Mouse (Mus musculus): ENCODE data around the gene Slc45a1. TPM values are rescaled to one million over a fixed set of nuclear protein-coding genes. Genes with fewer than 3 reads are reported as not detected.

Gene Slc45a1
- polyA plus RNA-seq, 1 experiment: not detected

DNA sequence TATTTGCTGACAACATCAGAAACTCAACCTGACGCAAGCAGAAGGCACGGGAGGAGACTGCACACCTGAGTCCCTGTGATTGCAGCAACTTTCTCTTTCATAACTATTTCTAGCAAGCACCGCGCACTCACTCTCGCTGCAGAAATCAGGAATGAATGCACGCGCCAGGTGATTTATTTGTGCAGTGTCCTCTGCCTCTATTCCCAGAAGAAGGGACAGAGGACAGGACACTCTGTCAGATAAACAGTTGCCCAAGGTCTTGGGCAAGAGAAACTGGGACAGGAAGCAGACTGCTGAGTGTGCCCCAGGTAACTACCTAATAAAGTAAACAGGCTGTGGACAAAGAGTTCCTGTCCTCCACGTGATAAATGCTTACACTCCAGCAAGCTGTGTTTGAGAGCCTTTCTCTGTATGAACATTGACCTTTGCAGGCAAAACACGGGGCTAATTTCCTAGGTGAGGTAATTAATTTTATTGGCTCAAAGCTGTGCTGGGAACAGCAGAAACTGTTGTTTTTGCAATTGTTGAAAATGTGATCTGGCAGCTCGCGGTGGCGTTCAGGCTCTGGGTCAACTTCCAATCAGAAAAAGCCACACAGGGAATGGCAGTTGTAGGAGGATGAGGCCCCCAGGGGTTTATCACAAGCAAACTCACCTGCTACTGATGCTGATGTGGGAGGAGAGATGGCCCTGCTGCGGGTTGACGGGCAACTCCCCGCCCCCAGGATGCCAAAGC lies 33.2 kb upstream of the Slc45a1 start:
- no peaks in the 10 kb centered on the region for H3K36me3 ChIP-seq (replicated peaks; ENCODE audit: low read length)
- no peaks in the 10 kb centered on the region for H3K4me1 ChIP-seq
- H3K4me3 ChIP-seq (replicated peaks): no peak overlapping the region
- TF ChIP-seq FLI1 (IDR thresholded peaks at IDR 0.05; ENCODE audit: low read length) (no peak), GATA1 (IDR thresholded peaks at IDR 0.05; ENCODE audit: borderline replicate concordance, low read length) (no peak)
- H3K9me3 ChIP-seq: peaks cover 17% of the 10 kb centered on the region
- H3K27me3 ChIP-seq (replicated peaks): peaks cover 45% of the 10 kb centered on the region

DNA sequence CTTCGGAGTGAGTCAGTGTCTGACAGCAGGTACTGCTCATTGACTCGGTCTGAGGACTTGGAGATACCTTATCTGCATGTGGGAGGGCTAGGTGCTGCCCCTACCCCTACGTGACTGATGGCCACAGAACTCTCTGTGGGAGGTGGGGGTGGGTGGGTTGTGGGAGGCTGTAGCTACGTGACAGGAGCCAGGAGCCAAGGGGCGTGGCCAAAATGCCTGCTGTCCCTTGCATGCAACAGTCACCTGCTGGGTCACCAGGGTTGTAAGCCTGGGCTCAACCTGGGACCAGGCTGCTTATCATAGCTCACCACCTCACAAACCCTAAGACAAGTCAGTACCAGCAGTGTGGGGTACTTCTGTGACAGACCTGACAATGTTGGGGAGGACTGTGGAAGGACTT lies 28.4 kb upstream of the Slc45a1 start:
- no peak overlapping the region for H3K4me3 ChIP-seq (replicated peaks)
- H3K36me3 ChIP-seq (replicated peaks; ENCODE audit: low read length): no peaks in the 10 kb centered on the region
- H3K9me3 ChIP-seq: peaks cover 32% of the 10 kb centered on the region
- peaks cover 42% of the 10 kb centered on the region for H3K27me3 ChIP-seq (replicated peaks)
- H3K4me1 ChIP-seq: no peaks in the 10 kb centered on the region
- TF ChIP-seq GATA1 (IDR thresholded peaks at IDR 0.05; ENCODE audit: borderline replicate concordance, low read length) (no peak), FLI1 (IDR thresholded peaks at IDR 0.05; ENCODE audit: low read length) (no peak)

DNA sequence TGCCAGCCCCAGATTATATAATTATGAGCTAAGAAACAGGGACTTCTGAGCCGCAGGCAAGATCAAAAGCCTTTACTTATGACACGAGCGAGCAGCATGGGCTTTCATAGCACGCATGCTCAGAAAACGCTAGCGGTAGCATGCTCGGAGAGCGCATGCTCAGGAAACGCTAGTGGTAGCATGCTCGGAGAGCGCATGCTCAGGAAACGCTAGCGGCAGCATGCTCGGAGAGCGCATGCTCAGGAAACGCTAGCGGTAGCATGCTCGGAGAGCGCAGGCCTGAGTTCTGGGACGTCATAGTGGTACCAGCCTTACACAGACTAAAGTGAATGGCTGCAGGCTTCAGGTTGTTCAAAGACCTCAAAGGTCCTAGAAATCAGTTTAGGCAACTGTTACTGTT lies 26.8 kb upstream of the Slc45a1 start:
- Histone ChIP-seq H3K4me1 (no peaks in the 10 kb centered on the region), H3K27me3 (replicated peaks) (peaks cover 41% of the 10 kb centered on the region), H3K9me3 (peaks cover 37% of the 10 kb centered on the region), H3K36me3 (replicated peaks; ENCODE audit: low read length) (no peaks in the 10 kb centered on the region), H3K4me3 (replicated peaks) (no peak overlapping the region)
- TF ChIP-seq GATA1 (IDR thresholded peaks at IDR 0.05; ENCODE audit: borderline replicate concordance, low read length) (no peak), FLI1 (IDR thresholded peaks at IDR 0.05; ENCODE audit: low read length) (no peak)

DNA sequence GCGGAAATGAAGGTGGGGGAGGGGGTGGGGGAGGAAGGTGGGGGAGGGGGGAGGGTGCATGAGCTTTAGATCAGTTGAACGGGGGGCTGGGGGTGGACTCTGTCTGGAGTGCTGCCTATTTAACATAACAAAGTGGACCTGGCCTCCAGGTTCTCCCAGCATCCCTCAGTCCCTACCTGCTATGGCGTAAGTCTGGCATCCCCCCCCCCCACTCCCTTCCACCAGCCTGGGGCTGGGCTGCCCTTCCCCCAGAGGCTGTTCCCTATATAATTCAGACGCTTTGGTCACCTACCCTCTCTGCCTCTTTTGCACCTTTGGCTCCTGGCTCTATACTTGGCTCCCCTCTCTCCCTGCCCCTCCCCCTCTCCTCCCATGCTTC lies 25.9 kb upstream of the Slc45a1 start:
- H3K4me3 ChIP-seq (replicated peaks): no peak overlapping the region
- H3K36me3 ChIP-seq (replicated peaks; ENCODE audit: low read length): no peaks in the 10 kb centered on the region
- H3K9me3 ChIP-seq: peaks cover 37% of the 10 kb centered on the region
- peaks cover 50% of the 10 kb centered on the region for H3K27me3 ChIP-seq (replicated peaks)
- TF ChIP-seq GATA1 (IDR thresholded peaks at IDR 0.05; ENCODE audit: borderline replicate concordance, low read length) (no peak), FLI1 (IDR thresholded peaks at IDR 0.05; ENCODE audit: low read length) (no peak)
- no peaks in the 10 kb centered on the region; the same call in 1 of the 2 replicates for H3K4me1 ChIP-seq

DNA sequence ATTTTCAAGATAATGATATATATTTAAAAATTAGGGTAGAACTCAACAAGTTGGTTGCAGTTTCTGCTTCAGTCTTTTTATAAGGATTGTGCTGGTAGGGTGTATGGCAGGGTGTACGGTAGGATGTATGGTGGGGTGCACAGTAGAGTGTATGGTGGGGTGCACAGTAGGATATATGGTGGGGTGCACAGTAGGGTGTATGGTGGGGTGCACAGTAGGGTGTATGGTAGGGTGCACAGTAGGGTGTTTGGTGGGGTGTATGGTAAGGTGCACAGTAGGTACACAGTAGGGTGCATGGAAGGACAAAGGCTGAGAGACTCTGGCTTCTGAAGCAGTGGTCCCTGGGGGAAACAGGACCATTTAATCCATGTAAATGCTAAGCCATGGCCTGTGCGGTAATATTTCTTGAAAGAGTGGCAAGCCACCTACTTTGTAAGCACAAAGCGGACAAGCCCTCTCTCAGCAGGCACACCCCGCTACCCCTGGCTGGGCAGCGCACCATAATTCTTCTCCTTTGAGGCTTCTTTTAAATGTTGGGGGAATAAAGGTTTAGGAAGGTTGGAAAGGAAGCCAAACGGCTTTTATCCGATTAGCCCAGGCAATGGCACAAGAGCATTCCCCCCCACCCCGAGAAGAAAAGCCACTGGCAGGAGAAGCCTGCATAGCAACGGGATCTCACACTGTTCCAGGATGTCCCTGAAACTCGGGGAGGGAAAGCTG lies 25.3 kb upstream of the Slc45a1 start:
- Histone ChIP-seq H3K4me1 (no peaks in the 10 kb centered on the region; the same call in 1 of the 2 replicates), H3K27me3 (replicated peaks) (peaks cover 55% of the 10 kb centered on the region), H3K9me3 (peaks cover 37% of the 10 kb centered on the region), H3K36me3 (replicated peaks; ENCODE audit: low read length) (no peaks in the 10 kb centered on the region), H3K4me3 (replicated peaks) (no peak overlapping the region)
- TF ChIP-seq FLI1 (IDR thresholded peaks at IDR 0.05; ENCODE audit: low read length) (no peak), GATA1 (IDR thresholded peaks at IDR 0.05; ENCODE audit: borderline replicate concordance, low read length) (no peak)

DNA sequence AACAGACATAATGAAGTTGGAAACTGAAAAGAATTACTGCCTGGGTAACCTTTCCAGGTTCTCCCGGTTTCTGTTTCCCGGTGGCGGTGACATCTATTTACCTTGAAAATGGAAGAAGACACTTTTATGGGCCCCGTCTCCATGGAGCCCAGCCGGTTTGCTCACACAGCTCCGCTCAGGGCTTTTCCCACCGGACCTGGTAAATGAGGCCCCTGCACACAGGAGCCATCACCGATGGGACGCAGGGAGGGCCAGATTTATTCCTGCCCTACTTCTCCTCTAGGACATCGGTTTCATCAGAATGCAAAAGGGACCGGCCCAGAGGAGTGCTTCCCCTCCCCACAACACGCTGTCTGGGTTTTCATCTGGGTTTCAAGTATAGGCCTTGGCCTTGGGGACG lies 24.1 kb upstream of the Slc45a1 start:
- no peaks in the 10 kb centered on the region for H3K36me3 ChIP-seq (replicated peaks; ENCODE audit: low read length)
- no peak overlapping the region for H3K4me3 ChIP-seq (replicated peaks)
- no peak for TF ChIP-seq GATA1 (IDR thresholded peaks at IDR 0.05; ENCODE audit: borderline replicate concordance, low read length)
- TF ChIP-seq FLI1 (IDR thresholded peaks at IDR 0.05; ENCODE audit: low read length): no peak
- H3K9me3 ChIP-seq: peaks cover 28% of the 10 kb centered on the region
- H3K27me3 ChIP-seq (replicated peaks): peaks cover 51% of the 10 kb centered on the region
- no peaks in the 10 kb centered on the region; the same call in 1 of the 2 replicates for H3K4me1 ChIP-seq

DNA sequence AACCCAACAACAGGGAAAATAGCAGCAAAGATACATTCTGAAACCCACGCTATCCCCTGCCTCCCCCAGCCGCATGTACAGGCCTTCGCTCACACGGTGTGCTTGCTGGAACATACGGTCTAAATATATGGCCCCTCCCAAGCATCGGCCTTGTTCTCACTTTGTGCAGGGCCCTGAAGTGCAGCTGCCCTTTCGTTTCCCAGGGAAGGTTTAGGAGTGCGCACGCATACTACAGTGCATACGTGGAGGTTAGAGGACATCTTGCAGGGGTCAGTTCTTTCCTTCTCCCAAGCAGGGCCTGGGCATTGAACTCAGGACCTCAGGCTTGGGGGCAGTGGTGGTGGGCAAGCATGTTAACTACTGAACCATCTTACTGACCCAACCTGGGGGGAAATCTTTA lies 23.3 kb upstream of the Slc45a1 start:
- no peaks in the 10 kb centered on the region; the same call in 1 of the 2 replicates for H3K4me1 ChIP-seq
- H3K27me3 ChIP-seq (replicated peaks): peaks cover 51% of the 10 kb centered on the region
- TF ChIP-seq GATA1 (IDR thresholded peaks at IDR 0.05; ENCODE audit: borderline replicate concordance, low read length) (no peak), FLI1 (IDR thresholded peaks at IDR 0.05; ENCODE audit: low read length) (no peak)
- H3K9me3 ChIP-seq: peaks cover 20% of the 10 kb centered on the region
- no peaks in the 10 kb centered on the region for H3K36me3 ChIP-seq (replicated peaks; ENCODE audit: low read length)
- H3K4me3 ChIP-seq (replicated peaks): no peak overlapping the region

DNA sequence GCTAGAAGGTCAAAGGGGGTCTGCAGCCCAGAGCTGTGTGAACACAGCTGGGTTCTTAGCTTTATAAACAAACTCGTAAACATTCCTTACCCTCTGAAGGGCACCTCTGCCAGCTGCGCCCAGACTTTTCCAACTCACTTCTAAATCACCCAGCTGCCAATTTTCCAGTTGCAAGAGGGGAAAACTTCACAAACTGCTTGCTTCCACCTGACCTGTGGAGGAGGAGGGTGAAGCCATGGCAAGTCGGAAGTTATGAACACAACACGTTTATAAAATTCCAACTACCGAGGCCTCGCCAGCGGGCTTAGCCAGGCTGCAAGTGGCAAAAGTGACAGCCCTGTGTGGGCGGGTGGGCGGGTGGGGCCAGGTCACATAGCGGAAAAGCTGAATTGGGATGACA lies 13.8 kb upstream of the Slc45a1 start:
- H3K9me3 ChIP-seq: peaks cover 12% of the 10 kb centered on the region

DNA sequence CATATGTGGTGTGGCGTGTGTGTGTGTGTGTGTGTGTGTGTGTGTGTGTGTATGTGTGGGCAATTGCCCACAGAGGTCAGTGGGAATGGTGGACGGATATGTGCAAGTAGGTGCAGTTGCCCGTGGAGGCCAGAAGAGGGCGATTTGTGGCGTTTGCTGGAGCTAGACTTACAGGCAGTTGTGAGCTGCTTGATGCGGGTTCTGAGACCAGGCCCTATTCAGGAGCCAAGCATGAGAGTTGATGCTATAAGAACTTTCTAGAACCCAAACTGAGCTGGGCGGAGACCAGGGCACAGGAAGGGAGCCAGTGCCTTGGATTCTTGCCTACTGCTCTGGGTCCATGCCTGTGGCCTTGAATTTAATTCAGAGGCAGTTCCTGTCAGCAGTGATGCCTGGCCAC lies 12.8 kb upstream of the Slc45a1 start:
- Histone ChIP-seq H3K36me3 (replicated peaks; ENCODE audit: low read length) (no peaks in the 10 kb centered on the region), H3K4me3 (replicated peaks) (no peak overlapping the region), H3K9me3 (peaks cover 12% of the 10 kb centered on the region), H3K27me3 (replicated peaks) (peaks cover 54% of the 10 kb centered on the region), H3K4me1 (peaks cover 10% of the 10 kb centered on the region; the same call in 1 of the 2 replicates)
- no peak for TF ChIP-seq FLI1 (IDR thresholded peaks at IDR 0.05; ENCODE audit: low read length)
- TF ChIP-seq GATA1 (IDR thresholded peaks at IDR 0.05; ENCODE audit: borderline replicate concordance, low read length): no peak

More for the DNA sequence above, 13.8 kb upstream of the Slc45a1 start:
- peaks cover 10% of the 10 kb centered on the region; the same call in 1 of the 2 replicates for H3K4me1 ChIP-seq
- TF ChIP-seq FLI1 (IDR thresholded peaks at IDR 0.05; ENCODE audit: low read length): no peak
- no peak for TF ChIP-seq GATA1 (IDR thresholded peaks at IDR 0.05; ENCODE audit: borderline replicate concordance, low read length)
- no peaks in the 10 kb centered on the region for H3K36me3 ChIP-seq (replicated peaks; ENCODE audit: low read length)
- peaks cover 52% of the 10 kb centered on the region for H3K27me3 ChIP-seq (replicated peaks)
- no peak overlapping the region for H3K4me3 ChIP-seq (replicated peaks)

DNA sequence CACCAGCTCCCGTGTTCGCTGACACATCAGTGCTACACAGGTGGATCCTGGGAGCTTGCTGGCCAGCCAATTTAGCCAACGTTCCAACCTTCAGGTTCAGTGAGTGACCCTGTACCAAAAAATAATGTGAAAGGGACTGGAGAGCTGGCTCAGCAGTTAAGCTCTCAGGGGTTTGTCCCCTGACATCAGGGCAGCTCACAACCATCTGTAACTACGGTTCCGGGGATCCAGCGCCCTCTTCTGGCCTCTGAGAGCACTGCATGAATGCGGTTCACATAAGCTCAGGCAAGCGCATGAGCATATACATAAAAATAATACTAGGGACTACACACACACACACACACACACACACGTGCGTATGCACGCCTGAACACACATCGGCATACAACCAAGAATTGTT lies 11.2 kb upstream of the Slc45a1 start:
- Histone ChIP-seq H3K4me3 (replicated peaks) (no peak overlapping the region), H3K9me3 (peaks cover 12% of the 10 kb centered on the region), H3K27me3 (replicated peaks) (peaks cover 62% of the 10 kb centered on the region), H3K36me3 (replicated peaks; ENCODE audit: low read length) (no peaks in the 10 kb centered on the region), H3K4me1 (peaks cover 7% of the 10 kb centered on the region; the same call in 1 of the 2 replicates)
- TF ChIP-seq GATA1 (IDR thresholded peaks at IDR 0.05; ENCODE audit: borderline replicate concordance, low read length) (no peak), FLI1 (IDR thresholded peaks at IDR 0.05; ENCODE audit: low read length) (no peak)

All from megakaryocyte, embryonic 14.5 days (primary cell).